Mouse (Mus musculus): ENCODE measurements around the gene Svs5.

DNA sequence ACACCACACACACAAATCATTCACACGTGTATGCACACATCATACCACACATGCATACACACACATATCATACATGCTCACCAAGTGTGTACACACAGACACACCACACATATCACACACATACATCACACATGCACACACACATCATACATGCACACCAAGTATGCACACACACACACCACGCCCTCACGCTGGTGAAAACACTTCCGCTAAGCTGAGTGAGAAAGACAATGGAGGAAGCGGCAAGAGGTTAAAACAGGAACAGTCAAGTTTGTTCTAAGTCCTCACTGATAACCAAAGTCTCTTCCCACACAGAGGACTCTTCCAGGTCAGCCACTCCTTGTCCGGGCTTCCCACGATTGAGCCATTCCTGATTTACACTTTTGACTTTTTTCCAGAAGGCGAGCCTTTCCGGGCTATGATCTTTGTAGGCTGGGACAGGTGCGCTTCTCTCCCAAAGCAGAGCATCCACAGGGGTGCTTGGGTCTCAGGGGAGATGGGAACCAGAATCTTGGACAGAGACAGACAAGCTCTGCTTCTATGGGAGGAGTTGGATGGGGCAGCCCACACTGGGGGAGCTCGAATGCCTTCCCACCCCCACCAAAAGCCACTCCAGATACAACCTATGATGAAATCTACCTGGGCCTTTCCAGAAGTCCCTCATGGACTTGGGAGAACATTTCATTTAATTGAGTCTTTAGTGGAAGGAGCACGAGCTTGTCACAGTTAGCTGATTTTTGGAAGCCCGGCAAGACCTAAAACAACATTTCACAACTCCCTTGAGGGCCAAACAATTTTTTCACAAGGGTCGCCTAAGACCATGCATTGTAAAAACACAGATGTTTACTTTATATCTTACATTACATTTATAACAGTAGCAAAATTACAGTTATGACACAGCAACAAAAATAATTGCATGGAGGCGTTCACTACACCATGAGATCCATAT is 45.2 kb downstream of the Svs5 start:
- TF ChIP-seq CTCF (IDR thresholded peaks at IDR 0.05; ENCODE audit: control insufficient read depth, insufficient read depth, insufficient read length) (no peak), CEBPB (IDR thresholded peaks at IDR 0.05; ENCODE audit: low read depth) (peak; percentile 26)
